In the genomic region with DNA sequence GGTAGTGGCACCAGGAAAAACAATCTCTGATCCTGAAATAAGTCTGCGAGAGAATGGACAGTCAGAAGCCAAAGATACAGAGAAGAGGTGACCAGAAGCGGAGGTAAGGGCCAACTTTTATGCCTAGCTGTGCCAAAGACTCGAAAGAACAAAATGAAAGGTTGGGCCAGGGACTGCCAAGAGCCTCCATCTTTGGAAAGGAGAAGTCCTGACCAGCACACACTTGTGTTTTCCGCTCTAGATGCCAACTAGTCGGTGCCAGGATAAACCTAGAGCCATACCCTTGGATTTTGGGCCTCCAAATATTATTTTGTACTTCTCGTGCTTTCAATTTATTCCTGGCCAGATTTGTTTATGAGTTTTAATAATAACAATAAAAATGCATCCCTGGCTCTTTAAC, we compare ENCODE assay signal across 9 mouse cellular contexts. TPM values are rescaled to one million over a fixed set of nuclear protein-coding genes. Genes with fewer than 3 reads are reported as not detected.
DNase-seq lines count a peak whose midpoint lies in the region; ATAC-seq and TF ChIP-seq lines count a peak whose summit lies in the region.
"Had no signal": no experiment of that assay in that cellular context is flagged by ENCODE, and none has a peak within 500 bp of the region (broad histone marks: within the 10 kb centered on the region; RNA-seq: fewer than 3 reads in every experiment).

No protein-coding gene starts in this region.

- no peak for ATAC-seq in kidney, postnatal 0 days (replicated peaks; ENCODE audit: low FRiP score, low read depth)
- ATAC-seq in forebrain, embryonic 14.5 days, result no peak
- ATAC-seq in intestine, embryonic 16.5 days, result no peak
- no peak for ATAC-seq in neural tube, embryonic 14.5 days (ENCODE audit: low read depth)

- no peaks in the 10 kb centered on the region for H3K9me3 ChIP-seq in kidney, postnatal 0 days (replicated peaks; ENCODE audit: low read length)
- no peaks in the 10 kb centered on the region for H3K9me3 ChIP-seq in forebrain, embryonic 14.5 days (replicated peaks; ENCODE audit: control insufficient read depth, low read length)
- no peaks in the 10 kb centered on the region for H3K9me3 ChIP-seq in intestine, embryonic 16.5 days (ENCODE audit: control insufficient read depth, low read length)
- H3K9me3 ChIP-seq in neural tube, embryonic 14.5 days (ENCODE audit: control insufficient read depth, low read length), result no peaks in the 10 kb centered on the region
- H3K9me3 ChIP-seq: G1E had no signal

- no peak overlapping the region for H3K4me3 ChIP-seq in kidney, postnatal 0 days (replicated peaks; ENCODE audit: low read depth, low read length)
- H3K4me3 ChIP-seq in forebrain, embryonic 14.5 days (ENCODE audit: low read depth, low read length), result 0 out of 2 replicates have a peak overlapping the region, but pooled peaks have one; percentile 6
- no peak overlapping the region for H3K4me3 ChIP-seq in intestine, embryonic 16.5 days (ENCODE audit: low read length)
- no peak overlapping the region for H3K4me3 ChIP-seq in neural tube, embryonic 14.5 days (ENCODE audit: low read depth, low read length)

- peak overlapping the region; percentile 30 for H3K4me2 ChIP-seq in kidney, postnatal 0 days (ENCODE audit: low read length)
- peak overlapping the region; percentile 49 for H3K4me2 ChIP-seq in forebrain, embryonic 14.5 days (ENCODE audit: low read length)
- H3K4me2 ChIP-seq in intestine, embryonic 16.5 days (ENCODE audit: low read depth, low read length), result peak overlapping the region; percentile 44; the same call in 1 of the 2 replicates
- H3K4me2 ChIP-seq in neural tube, embryonic 14.5 days (ENCODE audit: low read depth, low read length), result peak overlapping the region; percentile 39

- H3K36me3 ChIP-seq in kidney, postnatal 0 days (ENCODE audit: insufficient read depth, low read length), result 0 out of 2 replicates have a peak, but pooled peaks cover 5% of the 10 kb centered on the region
- 0 out of 2 replicates have a peak, but pooled peaks cover 4% of the 10 kb centered on the region for H3K36me3 ChIP-seq in forebrain, embryonic 14.5 days (ENCODE audit: control insufficient read depth, insufficient read depth, low read length)
- no peaks in the 10 kb centered on the region for H3K36me3 ChIP-seq in intestine, embryonic 16.5 days (ENCODE audit: control insufficient read depth, insufficient read depth, low read length)
- H3K36me3 ChIP-seq in neural tube, embryonic 14.5 days (ENCODE audit: control insufficient read depth, insufficient read depth, low read length), result no peaks in the 10 kb centered on the region

- no peak for DNase-seq in kidney, postnatal 0 days (ENCODE audit: low spot score)
- no peak for DNase-seq in kidney, postnatal 14 days
- DNase-seq in forebrain, embryonic 14.5 days (ENCODE audit: low spot score), result peak; percentile 55
- DNase-seq in testis, postnatal 14 days (ENCODE audit: low spot score), result no peak
- no peak for DNase-seq in layer of hippocampus, postnatal 36 days
- no peak for DNase-seq in adrenal gland, adult (ENCODE audit: inconsistent age in 2 of 2, low spot score in 1 of 2)

- TF ChIP-seq CTCF in kidney, postnatal 0 days (IDR thresholded peaks at IDR 0.05; ENCODE audit: low read depth), result no peak

- no peak overlapping the region for H3K9ac ChIP-seq in kidney, postnatal 0 days (ENCODE audit: low read depth, low read length)
- H3K9ac ChIP-seq in forebrain, embryonic 14.5 days (ENCODE audit: low read length), result no peak overlapping the region
- no peak overlapping the region for H3K9ac ChIP-seq in intestine, embryonic 16.5 days (ENCODE audit: low read depth, low read length)
- no peak overlapping the region for H3K9ac ChIP-seq in neural tube, embryonic 14.5 days (replicated peaks; ENCODE audit: low read depth, low read length)

- no peaks in the 10 kb centered on the region for H3K27me3 ChIP-seq in kidney, postnatal 0 days (ENCODE audit: insufficient read depth, low read length)
- no peaks in the 10 kb centered on the region for H3K27me3 ChIP-seq in forebrain, embryonic 14.5 days (replicated peaks; ENCODE audit: control insufficient read depth, insufficient read depth, low read length)
- H3K27me3 ChIP-seq in intestine, embryonic 16.5 days (replicated peaks; ENCODE audit: control insufficient read depth, insufficient read depth, low read length), result no peaks in the 10 kb centered on the region
- H3K27me3 ChIP-seq in neural tube, embryonic 14.5 days (ENCODE audit: control insufficient read depth, insufficient read depth, low read length), result no peaks in the 10 kb centered on the region

- H3K27ac ChIP-seq in kidney, postnatal 0 days, result no peak overlapping the region
- peak overlapping the region; percentile 94 for H3K27ac ChIP-seq in forebrain, embryonic 14.5 days (ENCODE audit: low read depth, low read length)
- H3K27ac ChIP-seq in intestine, embryonic 16.5 days (ENCODE audit: low read length), result peak overlapping the region; percentile 33
- H3K27ac ChIP-seq in neural tube, embryonic 14.5 days (ENCODE audit: low read depth, low read length), result peak overlapping the region; percentile 75; the same call in 1 of the 2 replicates

- H3K4me1 ChIP-seq in kidney, postnatal 0 days (replicated peaks; ENCODE audit: insufficient read depth, low read length), result peaks cover 40% of the 10 kb centered on the region
- peaks cover 65% of the 10 kb centered on the region for H3K4me1 ChIP-seq in forebrain, embryonic 14.5 days (ENCODE audit: control insufficient read depth, insufficient read depth, low read length)
- H3K4me1 ChIP-seq in intestine, embryonic 16.5 days (ENCODE audit: control insufficient read depth, insufficient read depth, low read length), result peaks cover 74% of the 10 kb centered on the region
- H3K4me1 ChIP-seq in neural tube, embryonic 14.5 days (ENCODE audit: control insufficient read depth, insufficient read depth, low read length), result peaks cover 64% of the 10 kb centered on the region

- WGBS in kidney, postnatal 0 days, result 49% methylated on average over 6 of the region's 6 CpGs
- 42% methylated on average over 6 of the region's 6 CpGs for WGBS in forebrain, embryonic 14.5 days
- WGBS in intestine, embryonic 16.5 days, result 56% methylated on average over 6 of the region's 6 CpGs
- WGBS in neural tube, embryonic 14.5 days, result 49% methylated on average over 6 of the region's 6 CpGs

RNA-seq across cellular contexts. Expression of gene Arid1a, which starts 27.6 kb away (rescaled TPM):
- 17.9 and 19.3 TPM in 2 replicates for polyA plus RNA-seq in kidney, postnatal 0 days (2015; fragmentation: Nextera tagmentation; extraction: Ambion mirVana)
- 30.9 and 35.4 TPM in 2 replicates for polyA plus RNA-seq in forebrain, embryonic 14.5 days (2014; fragmentation: Nextera tagmentation; extraction: Ambion mirVana)
- 17.8 and 18.5 TPM in 2 replicates for polyA plus RNA-seq in intestine, embryonic 16.5 days (2015; fragmentation: Nextera tagmentation; extraction: Ambion mirVana)
- 40.6 and 45.6 TPM in 2 replicates for polyA plus RNA-seq in neural tube, embryonic 14.5 days (2014; fragmentation: Nextera tagmentation; extraction: Ambion mirVana)
- total RNA-seq in layer of hippocampus, postnatal 36 days (2021), result 10 to 100 TPM; 75.1 to 87.6 TPM

RNA-seq across cellular contexts. Expression of gene Pigv, which starts 56.6 kb away (rescaled TPM):
- 19.1 and 19.7 TPM in 2 replicates for polyA plus RNA-seq in kidney, postnatal 0 days (2015; fragmentation: Nextera tagmentation; extraction: Ambion mirVana)
- polyA plus RNA-seq in forebrain, embryonic 14.5 days (2014; fragmentation: Nextera tagmentation; extraction: Ambion mirVana), result 7.0 and 8.1 TPM in 2 replicates
- polyA plus RNA-seq in intestine, embryonic 16.5 days (2015; fragmentation: Nextera tagmentation; extraction: Ambion mirVana), result 16.6 and 18.5 TPM in 2 replicates
- 10.9 and 13.0 TPM in 2 replicates for polyA plus RNA-seq in neural tube, embryonic 14.5 days (2014; fragmentation: Nextera tagmentation; extraction: Ambion mirVana)
- total RNA-seq in layer of hippocampus, postnatal 36 days (2021), result 1 to 10 TPM; 8.3 to 9.1 TPM
